Mouse (Mus musculus) T-cell, adult 2 months (primary cell): ENCODE results near the gene 2610528J11Rik.
"Not testable (repeated sequence)": the region's sequence is repeated elsewhere in the genome, so short reads cannot be mapped to it uniquely, and the experiment has no call there.

Experiments used
- DNase-seq: peaks from one replicate; pipeline ENCODE4 v3.0.0; 2022; ENCODE audit warnings: low spot score

2610528J11Rik gene

GRCm38 (mm10) chr4:118542510-118543157 is 15.8 kb downstream of the 2610528J11Rik start:
- no peak for DNase-seq

- peak; percentile 9 for DNase-seq
These were observed 16.3 kb downstream of the 2610528J11Rik start for GRCm38 (mm10) chr4:118543158-118543530.

DNA sequence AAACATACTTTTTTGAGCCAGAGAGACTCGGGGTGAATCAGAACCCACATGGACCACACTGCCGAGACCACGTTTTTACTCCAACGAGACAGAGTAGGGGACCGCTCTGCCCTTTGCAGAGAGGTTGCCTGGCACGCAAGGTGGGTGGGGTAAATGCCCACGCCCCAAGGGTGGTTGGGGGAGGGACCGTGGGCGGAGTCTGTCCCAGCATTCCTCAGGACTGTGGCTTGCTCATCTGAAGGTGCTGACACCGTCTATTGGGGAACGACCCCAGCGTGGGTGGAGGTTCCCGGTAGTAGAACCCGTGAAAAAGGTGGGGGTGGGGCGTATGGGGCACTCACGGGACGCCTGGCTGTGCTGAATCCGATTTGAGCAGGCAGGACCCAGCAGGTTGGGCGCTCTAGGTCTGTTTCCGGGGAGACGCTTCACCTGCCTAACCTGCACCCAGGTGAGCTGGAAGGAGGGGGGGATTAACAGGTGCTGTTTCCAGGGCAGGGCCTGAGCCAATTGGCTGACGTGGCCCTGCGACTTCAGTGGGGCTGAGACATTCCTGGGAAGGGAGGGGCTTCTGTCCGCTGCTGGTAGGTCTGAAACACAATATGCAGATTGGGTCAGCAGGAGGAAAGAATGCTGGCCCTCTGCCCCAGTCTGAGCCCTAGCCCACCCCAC is 16.9 kb downstream of the 2610528J11Rik start, which contains the start of gene Tmem125:
Gene Tmem125, minus strand, starts transcription at position 453 of the 669 bp plus-strand sequence.
- DNase-seq = peak; percentile 12

DNA sequence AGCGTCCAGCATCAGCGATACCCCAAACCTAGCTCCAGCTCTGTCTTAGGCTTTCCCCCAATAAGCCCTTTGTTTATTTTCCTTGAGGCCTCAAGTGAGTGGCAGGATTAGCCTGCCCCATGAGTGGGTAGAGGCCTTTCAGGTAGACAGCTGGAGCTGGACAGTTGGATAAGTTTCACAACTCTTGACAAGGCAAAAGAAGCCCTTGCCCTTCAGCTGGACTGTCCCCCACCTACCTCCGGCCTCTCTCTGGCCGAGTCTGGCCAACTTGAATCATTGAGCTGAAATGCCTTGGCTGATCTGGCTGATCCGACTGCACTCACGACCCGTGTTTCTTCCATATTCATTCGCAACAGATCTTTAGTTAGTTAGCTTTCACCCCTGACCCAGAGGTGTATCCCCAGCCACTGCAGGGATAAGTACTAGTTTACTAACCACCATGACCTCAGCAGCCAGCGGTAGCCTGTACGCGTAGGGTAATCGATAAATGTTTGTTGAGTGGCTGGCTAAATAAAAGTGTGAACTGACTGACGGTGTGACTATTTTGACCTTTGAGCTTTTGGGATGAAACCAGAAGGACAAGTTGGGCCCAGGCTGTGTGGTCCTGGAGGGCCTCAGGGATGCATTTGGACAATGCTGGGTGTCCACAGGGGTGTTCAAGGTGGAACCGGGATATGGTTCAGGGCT is 17.8 kb downstream of the 2610528J11Rik start:
- DNase-seq = no peak

GRCm38 (mm10) chr4:118547424-118548129 is 20.8 kb downstream of the 2610528J11Rik start:
- DNase-seq = peak; percentile 54

GRCm38 (mm10) chr4:118548130-118548480 is 21.3 kb downstream of the 2610528J11Rik start:
- not testable (repeated sequence) for DNase-seq

- no peak for DNase-seq
These were observed 26.3 kb downstream of the 2610528J11Rik start for GRCm38 (mm10) chr4:118553039-118553649.

- DNase-seq = no peak
These were observed 37.5 kb downstream of the 2610528J11Rik start for GRCm38 (mm10) chr4:118564062-118564925.

- DNase-seq = no peak
These were observed 38.1 kb downstream of the 2610528J11Rik start for GRCm38 (mm10) chr4:118564926-118565279.

DNA sequence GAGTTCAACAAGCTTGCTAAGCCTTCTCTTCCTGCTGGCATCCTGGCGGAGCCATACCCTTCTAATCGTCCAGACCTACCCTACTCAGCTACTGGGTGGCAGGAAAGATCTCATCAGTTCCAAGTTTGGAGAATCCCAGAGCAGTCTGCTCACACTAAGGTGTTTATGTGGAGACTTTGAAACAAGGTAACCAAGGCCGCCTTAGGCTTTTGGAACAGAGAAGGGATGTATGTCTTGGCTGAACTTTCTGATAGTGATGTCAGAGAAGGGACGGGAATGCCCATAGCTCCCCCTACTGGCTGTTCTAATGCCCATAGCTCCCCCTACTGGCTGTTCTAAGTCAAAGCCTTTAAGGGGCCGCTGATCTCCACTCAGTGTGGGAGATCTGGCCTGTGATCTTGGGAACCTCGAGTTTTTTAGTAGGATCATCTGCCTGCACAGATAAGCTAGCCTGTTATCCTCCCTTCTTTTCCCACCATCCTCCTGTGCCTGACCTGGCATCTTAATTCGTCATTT is 39.4 kb downstream of the 2610528J11Rik start:
- DNase-seq = peak; percentile 25

DNA sequence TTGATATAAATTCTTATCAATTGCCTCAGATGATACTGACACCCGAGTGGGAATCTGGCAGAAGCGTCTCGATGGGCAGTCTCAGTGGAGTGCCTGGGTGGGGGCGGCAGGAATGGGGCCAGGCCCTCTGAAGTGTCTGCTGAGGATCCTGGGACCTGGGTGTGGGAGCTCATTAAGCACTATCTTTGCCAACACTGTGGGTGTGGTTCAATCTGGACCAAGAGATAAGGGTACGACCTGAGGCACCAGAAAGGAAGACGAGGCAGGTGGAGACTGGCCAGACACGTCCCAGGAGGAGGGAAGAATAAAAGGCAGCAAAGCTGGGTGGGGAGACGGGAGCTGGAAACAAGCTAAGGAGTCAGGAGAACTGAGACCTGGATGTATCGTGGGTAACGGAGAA is 41.9 kb downstream of the 2610528J11Rik start:
- no peak for DNase-seq

DNA sequence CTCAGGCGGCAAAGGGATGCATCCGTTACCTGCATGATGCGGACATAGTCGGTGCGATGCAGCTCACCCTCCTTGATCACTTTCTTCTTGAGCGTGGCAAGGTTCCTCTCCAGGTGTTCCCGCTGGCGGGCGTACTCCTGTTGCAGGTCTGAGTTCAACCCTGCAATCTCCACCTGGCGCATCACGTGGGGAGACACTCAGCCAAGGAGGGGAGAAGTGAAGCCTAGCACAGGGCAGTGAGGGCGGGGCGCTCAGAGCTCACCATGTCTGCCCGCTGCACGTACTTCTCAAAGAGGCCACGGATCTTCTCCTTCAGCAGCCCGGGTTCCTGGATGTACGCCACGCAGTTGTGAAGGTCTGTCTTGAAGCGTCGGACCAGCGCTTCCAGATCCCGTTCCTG is 42.5 kb downstream of the 2610528J11Rik start:
- DNase-seq = no peak

- DNase-seq = no peak
These were observed 44.6 kb downstream of the 2610528J11Rik start for GRCm38 (mm10) chr4:118571441-118571840.

DNA sequence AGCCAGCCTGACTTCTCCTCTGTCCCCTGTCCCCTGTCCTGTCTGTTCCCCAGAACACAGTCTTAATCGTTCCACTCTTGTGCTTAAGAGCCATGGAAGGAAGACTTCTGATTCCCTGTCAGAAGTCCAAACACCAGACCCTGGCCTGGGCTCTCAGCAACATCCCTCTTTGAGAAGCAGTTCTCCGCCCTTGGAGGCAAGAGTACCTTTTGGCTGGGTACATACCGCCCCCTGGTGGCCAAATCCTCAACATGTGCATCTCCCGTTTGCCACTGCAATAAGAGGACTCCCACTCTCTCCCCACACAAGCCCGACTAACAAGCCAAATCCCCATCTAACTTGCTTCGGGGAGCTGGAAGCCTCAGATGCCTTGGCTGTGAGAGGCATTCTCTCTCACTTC is 49.3 kb downstream of the 2610528J11Rik start:
- DNase-seq = peak; percentile 45

DNA sequence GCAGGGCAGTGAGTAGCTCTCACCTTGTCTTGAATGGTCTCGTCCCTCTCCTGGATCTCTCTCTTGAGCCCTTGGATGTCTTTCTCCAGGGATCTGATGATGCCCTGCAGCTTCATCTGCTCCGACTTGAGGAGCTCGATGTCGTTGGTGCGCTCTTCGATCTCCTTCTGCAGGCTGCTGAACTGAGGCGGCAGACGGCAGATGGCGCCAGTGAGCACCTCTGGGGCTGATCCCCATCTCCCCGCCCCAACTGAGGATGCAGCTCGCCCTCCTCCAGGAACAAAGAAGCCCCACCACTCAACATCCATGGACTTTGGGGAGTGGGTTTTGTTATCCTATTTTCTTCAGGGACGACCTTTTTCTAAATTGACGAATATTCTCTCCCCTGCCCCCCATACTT is 52.5 kb downstream of the 2610528J11Rik start:
- no peak for DNase-seq
